Mouse (Mus musculus) c-Kit-positive CD71-positive TER-119-positive erythroid progenitor cells, embryonic 14.5 days (primary cell): ENCODE measurements around the gene Ifi214.
"Not testable (repeated sequence)": the region's sequence is repeated elsewhere in the genome, so short reads cannot be mapped to it uniquely, and the experiment has no call there.

Experiments used
- DNase-seq: peaks from one replicate; pipeline ENCODE4 v3.0.0-alpha.2; 2013; ENCODE audit warnings: low spot score

Ifi214 gene

DNA sequence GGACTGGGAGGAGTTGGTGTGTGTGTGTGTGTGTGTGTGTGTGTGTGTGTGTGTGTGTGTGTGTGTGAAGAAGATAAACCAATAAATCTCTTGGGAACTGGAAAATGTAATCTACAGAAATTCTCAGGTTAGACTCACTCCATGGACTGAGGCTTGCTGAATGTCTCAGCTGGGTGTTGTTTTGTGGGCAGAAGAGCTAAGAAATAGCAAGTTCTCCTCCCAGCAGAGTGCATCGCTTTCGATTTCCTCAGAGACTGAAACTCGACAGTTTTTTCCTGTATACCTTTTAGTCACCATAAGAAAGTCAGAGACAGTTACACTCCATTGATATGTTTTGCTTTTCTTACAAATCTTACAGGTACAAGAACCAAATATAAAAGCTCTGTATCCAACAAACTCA is at the start of gene Ifi214:
Ifi214 (minus strand) TSS at position 167 of the 400 bp plus-strand sequence.
- not testable (repeated sequence) for DNase-seq

- DNase-seq: no peak
Measured at GRCm38 (mm10) chr1:173579921-173580585, 44.3 kb upstream of the Ifi214 start.

DNA sequence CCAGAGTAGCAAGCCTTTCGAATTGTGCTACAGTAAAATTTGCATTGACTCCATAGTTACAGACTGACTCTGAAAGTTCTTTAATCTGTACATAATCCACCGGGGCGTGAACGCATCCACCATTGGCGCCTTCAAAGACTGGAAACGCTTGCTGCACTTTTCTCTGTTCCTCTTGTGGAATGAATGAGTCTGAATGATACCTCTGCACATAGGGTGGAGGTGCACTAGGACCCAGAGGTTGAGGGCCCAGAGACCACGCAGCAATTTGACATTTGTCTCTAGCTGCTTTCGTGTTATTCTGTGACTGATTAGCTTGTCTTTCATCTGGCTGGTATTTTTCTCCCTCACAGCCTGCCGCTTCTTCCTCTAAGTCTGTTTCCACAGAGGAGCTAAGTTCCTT is 43.3 kb upstream of the Ifi214 start:
- no peak for DNase-seq

DNA sequence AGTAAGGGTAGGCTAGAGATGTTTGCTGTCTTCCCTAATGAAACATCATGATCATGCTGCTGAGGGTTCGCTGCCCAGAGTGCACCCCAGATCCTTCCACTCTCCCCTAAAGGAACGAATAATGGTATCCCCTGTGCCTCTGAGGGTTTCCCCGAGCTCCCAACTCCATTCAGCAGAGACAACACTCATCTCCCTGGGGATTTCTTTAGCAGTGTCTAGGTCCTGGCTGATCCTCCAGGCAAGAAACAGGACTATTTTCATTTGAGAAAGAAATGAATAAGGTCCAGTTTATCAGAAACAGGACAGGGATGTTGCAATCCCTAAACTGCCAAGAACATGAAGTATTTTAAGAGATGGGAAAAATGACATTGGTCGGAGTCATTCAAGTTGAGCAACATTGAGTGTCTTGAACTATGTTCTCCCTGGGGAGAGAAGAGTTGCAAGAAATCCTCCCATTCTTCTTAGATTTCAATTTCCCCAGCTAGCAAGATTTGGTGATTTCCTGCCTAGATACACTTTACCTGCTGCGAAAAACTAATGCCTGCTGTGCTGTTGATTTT is 14.8 kb upstream of the Ifi214 start:
- not testable (repeated sequence) for DNase-seq

DNA sequence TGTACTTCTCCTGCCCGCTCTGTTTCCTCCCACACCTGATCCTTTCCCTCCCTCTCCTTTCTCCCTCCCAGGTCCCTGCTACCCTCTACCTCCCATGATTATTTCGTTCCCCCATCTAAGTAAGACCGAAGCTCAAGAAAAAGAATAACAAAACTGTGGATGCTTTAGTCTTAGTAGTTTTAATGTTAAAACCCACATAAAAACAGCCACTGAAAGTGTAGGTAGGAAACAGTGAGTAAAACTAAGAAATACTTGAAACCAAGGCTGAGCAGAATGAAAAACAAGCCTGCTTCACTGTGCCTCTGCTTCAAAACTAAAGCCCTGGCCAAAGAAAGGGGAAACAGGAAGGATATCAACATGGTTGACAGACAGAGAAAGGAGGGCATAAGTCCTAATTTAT is 13.0 kb upstream of the Ifi214 start:
- not testable (repeated sequence) for DNase-seq

- DNase-seq: no peak
Measured at GRCm38 (mm10) chr1:173521452-173521851, 14.3 kb downstream of the Ifi214 start.

GRCm38 (mm10) chr1:173510595-173510994 is 25.2 kb downstream of the Ifi214 start:
- DNase-seq: not testable (repeated sequence)

GRCm38 (mm10) chr1:173491483-173491882 is 44.3 kb downstream of the Ifi214 start:
- not testable (repeated sequence) for DNase-seq

GRCm38 (mm10) chr1:173490812-173491480 is 44.8 kb downstream of the Ifi214 start, which contains the start of gene Ifi206:
TSS of gene Ifi206 (minus strand) at chr1:173491041.
- not testable (repeated sequence) for DNase-seq

GRCm38 (mm10) chr1:173481182-173481574 is 54.6 kb downstream of the Ifi214 start:
- DNase-seq: not testable (repeated sequence)

- not testable (repeated sequence) for DNase-seq
Measured at GRCm38 (mm10) chr1:173480399-173481181, 55.2 kb downstream of the Ifi214 start.
